ENCODE assay signal across 8 mouse cellular contexts in the genomic region with DNA sequence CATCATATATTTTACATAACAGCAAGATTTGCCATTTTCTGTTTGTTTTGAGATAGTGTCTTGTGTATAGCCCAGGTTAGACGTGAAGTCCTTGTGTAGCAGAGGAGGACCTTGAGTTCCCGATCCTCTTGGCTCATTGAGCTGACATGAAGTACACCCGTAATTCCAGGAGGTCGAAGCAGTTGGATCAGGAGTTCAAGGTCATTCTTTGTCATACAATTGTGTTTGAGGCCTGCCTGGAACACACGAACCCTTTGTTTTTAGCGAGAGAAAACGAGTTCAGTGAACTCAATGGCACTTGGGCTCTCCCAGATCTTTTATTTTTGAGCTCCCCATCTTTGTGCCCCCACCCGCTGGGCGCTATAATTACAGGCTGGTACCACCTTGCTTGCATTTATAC.
"Had no signal": no experiment of that assay in that cellular context is flagged by ENCODE, and none has a peak within 500 bp of the region (broad histone marks: within the 10 kb centered on the region; RNA-seq: fewer than 3 reads in every experiment).

No protein-coding gene starts in this region.

- DNase-seq: kidney, adult 2 months; layer of hippocampus, adult 9-11 months; lung, adult 18-20 months; lung, postnatal 10 days; lung, postnatal 36 days; retina, postnatal 1 day; right cerebral cortex, postnatal 25 days; spleen, adult 18-20 months had no signal
